Mouse (Mus musculus): ENCODE results near the gene March9.
A peak's percentile ranks its signal among the peaks of the same experiment; 100 is the strongest.

The March9 gene

DNA sequence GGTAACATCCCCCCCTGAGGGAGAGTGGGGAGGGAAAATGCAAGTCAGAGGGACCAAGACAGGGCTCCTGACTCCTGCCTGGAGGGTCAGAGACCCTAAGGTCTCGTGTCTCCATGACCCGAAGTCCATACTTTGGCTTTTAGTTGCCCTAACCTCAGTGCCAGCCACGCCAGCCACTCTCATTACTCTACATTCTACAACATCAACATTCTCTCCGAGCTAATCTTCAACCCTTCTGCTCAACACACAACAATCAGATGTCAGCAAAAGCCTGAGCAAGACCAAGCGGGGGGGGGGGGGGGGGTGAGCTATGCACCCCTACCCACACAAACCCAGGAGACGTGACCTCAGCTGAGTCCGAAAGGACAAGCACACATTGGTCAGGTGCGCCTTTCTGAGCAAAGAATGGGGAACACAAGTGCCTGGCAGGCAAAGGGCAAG is 26.7 kb downstream of the March9 start:
- DNase-seq = no peak

- peak; percentile 94 for DNase-seq
Observed at GRCm38 (mm10) chr10:127030336-127031296, 29.4 kb downstream of the March9 start, which contains the start of gene Tsfm. Tsfm (minus strand) TSS chr10:127030840.

GRCm38 (mm10) chr10:127018422-127018821 is 41.6 kb downstream of the March9 start:
- no peak for DNase-seq

- DNase-seq = no peak
Observed at GRCm38 (mm10) chr10:127017071-127017470, 42.9 kb downstream of the March9 start.

DNA sequence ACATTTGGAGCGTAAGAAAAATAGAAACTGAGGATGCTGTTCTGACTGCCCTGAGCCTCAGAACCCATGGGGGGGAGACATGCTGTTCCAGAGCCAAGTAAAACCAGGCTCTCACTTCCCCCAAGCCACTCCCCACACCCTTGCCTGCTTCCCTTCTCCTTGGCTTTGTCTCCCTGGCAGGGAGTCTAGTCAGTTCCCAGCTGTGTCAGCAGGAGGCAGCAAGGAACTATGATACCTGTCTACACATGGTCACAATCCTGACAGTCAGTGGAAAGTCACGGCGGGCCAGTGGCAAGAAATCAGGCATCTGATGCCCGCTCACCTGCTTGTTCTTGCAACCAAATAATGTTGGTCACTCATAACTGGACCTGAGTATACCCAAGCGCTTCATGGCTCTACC is 43.5 kb downstream of the March9 start:
- no peak for DNase-seq
